Mouse (Mus musculus) liver, embryonic 16.5 days (tissue): Measurements from ENCODE around the gene Eif4g1. TPM values are rescaled to one million over a fixed set of nuclear protein-coding genes. Genes with fewer than 3 reads are reported as not detected.
"Not testable (repeated sequence)": the region's sequence is repeated elsewhere in the genome, so short reads cannot be mapped to it uniquely, and the experiment has no call there.

ENCODE experiments used
- ATAC-seq: fragments of 200-750 bp; cut with Nextera tagmentation; 2 replicates; pipeline ENCODE4 v1.8.0; 2017; ENCODE audit warnings: low read depth, mild to moderate bottlenecking, moderate number of reproducible peaks, moderate library complexity
- H3K27ac ChIP-seq: fragments of 300-500 bp; sonication (generic); 2 replicates; pipeline ENCODE4 v1.5.1; 2014; ENCODE audit warnings: mild to moderate bottlenecking, low read length
- H3K27me3 ChIP-seq: fragments of 300-500 bp; sonication (generic); 2 replicates; pipeline ENCODE4 v1.6.1; 2014; ENCODE audit warnings: low read depth, low read length, mixed read lengths; ENCODE audit not compliant: control insufficient read depth, insufficient read depth
- H3K36me3 ChIP-seq: fragments of 300-500 bp; sonication (generic); 2 replicates; pipeline ENCODE4 v1.6.1; 2014; ENCODE audit warnings: mild to moderate bottlenecking; ENCODE audit not compliant: control insufficient read depth, insufficient read depth
- H3K4me1 ChIP-seq: fragments of 300-500 bp; sonication (generic); 2 replicates; pipeline ENCODE4 v1.6.1; 2014; ENCODE audit warnings: low read depth, low read length, mixed read lengths; ENCODE audit not compliant: control insufficient read depth
- H3K4me2 ChIP-seq: fragments of 300-500 bp; sonication (generic); 2 replicates; pipeline ENCODE4 v1.6.1; 2014; ENCODE audit warnings: low read depth, low read length, mixed read lengths
- H3K4me3 ChIP-seq: fragments of 300-500 bp; sonication (generic); 2 replicates; pipeline ENCODE4 v1.5.1; 2014; ENCODE audit warnings: low read depth, mild to moderate bottlenecking, low read length
- H3K9ac ChIP-seq: fragments of 300-500 bp; sonication (generic); 2 replicates; pipeline ENCODE4 v1.6.1; 2014; ENCODE audit warnings: low read depth, low read length
- H3K9me3 ChIP-seq: fragments of 300-500 bp; sonication (generic); replicated peaks from 2 replicates; pipeline ENCODE4 v1.6.1; 2016; ENCODE audit warnings: low read length; ENCODE audit not compliant: control insufficient read depth
- WGBS: fragments of 180-500 bp; shearing (Covaris S2); extraction: QIAGEN DNeasy Blood & Tissue Kit; methylation state at CpG from one replicate; pipeline ENCODE4 v1.1.7; 2014; ENCODE audit not compliant: insufficient replicate concordance; 5-methylcytosine and 5-hydroxymethylcytosine counted together
- polyA plus RNA-seq: library from polyadenylated mRNA; unstranded; fragments of >200 nt; fragmentation: Nextera tagmentation; extraction: Ambion mirVana; gene quantifications from 2 replicates; pipeline ENCODE4 v1.2.1, GENCODE M21; 2015

Gene Eif4g1
- polyA plus RNA-seq: 80.9 and 89.4 TPM in 2 replicates

DNA sequence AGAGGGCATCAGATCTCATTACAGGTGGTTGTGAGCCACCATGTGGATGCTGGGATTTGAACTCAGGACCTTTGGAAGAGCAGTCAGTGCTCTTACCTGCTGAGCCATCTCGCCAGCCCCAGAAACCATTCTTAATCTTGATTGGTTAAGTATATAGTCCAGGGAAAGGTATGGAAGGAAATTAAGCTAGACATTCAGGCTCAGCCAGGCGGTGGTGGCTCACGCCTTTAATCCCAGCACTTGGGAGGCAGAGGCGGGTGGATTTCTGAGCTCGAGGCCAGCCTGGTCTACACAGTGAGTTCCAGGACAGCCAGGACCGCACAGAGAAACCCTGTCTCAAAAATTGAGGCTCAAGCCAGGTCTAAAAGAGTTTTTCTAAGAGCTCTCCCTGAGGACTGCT is at the start of gene Eif4g1:
TSS of gene Eif4g1 (plus strand) at position 301 of the 400 bp plus-strand sequence.
- not testable (repeated sequence) for H3K27ac ChIP-seq, H3K9me3 ChIP-seq, H3K4me3 ChIP-seq, ATAC-seq, H3K4me1 ChIP-seq, H3K9ac ChIP-seq, H3K27me3 ChIP-seq, H3K36me3 ChIP-seq, H3K4me2 ChIP-seq
- 88% methylated on average over 3 of the region's 6 CpGs for WGBS

GRCm38 (mm10) chr16:20619541-20620398 is 48.3 kb upstream of the Eif4g1 start:
- H3K9ac ChIP-seq: no peak overlapping the region
- H3K4me2 ChIP-seq: peak overlapping the region; percentile 97
- H3K9me3 ChIP-seq: no peaks in the 10 kb centered on the region
- no peak overlapping the region for H3K27ac ChIP-seq
- no peaks in the 10 kb centered on the region for H3K36me3 ChIP-seq
- WGBS: 4% methylated on average over 77 of the region's 83 CpGs
- peak; percentile 7; the same call in 1 of the 2 replicates for ATAC-seq
- H3K27me3 ChIP-seq: peaks cover 67% of the 10 kb centered on the region
- H3K4me1 ChIP-seq: peaks cover 29% of the 10 kb centered on the region
- peak overlapping the region; percentile 45 for H3K4me3 ChIP-seq

DNA sequence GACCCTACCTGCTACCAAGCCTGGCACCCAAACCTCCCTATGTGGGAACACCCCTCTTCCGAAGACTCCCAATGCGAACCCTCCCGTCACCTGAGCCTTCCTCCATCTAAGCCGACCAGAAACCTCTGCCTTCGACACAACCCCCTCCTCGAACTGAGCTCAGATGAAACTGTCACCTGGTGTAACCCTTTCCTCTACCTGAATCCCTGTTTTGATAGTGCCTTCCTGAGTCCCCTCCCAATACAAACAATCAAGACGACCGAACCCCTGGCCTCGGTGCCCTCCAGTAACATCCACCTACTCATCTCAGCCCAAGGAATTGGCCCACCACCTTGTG is 47.7 kb upstream of the Eif4g1 start:
- 0 out of 2 replicates have a peak, but pooled peaks have one; percentile 1 for ATAC-seq
- 1% methylated on average over 9 of the region's 9 CpGs for WGBS
- H3K27me3 ChIP-seq: peaks cover 67% of the 10 kb centered on the region
- no peaks in the 10 kb centered on the region for H3K9me3 ChIP-seq
- H3K4me3 ChIP-seq: peak overlapping the region; percentile 72
- no peak overlapping the region for H3K9ac ChIP-seq
- no peaks in the 10 kb centered on the region for H3K36me3 ChIP-seq
- H3K4me1 ChIP-seq: peaks cover 29% of the 10 kb centered on the region
- peak overlapping the region; percentile 97 for H3K4me2 ChIP-seq
- H3K27ac ChIP-seq: no peak overlapping the region

DNA sequence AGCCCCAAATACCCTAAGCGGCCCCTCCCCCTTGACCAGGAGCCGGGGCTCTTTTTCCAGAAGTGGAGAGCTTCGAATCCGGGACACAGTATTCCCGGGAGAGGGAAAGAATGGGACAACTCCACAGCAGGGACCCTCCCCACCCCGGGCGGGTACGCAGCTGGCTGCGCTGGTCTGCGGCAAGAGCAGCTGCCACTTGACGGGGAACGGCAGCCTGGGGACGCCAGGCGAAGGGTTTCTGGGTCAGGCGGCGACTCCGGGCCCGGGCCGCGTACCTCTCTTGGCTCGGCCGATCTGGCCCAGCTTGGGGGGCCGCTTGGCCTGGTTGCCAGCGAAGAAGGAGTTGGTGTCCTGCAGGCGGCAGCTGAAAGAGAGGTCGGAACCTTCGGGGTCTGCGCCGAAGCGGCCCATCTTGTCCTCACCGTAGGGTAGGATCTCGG is 47.3 kb upstream of the Eif4g1 start:
- H3K27me3 ChIP-seq: peaks cover 67% of the 10 kb centered on the region

GRCm38 (mm10) chr16:20621191-20621990 is 46.7 kb upstream of the Eif4g1 start, which contains the start of gene Camk2n2:
TSS of gene Camk2n2 (minus strand) at chr16:20621287.
- Histone ChIP-seq H3K27ac (no peak within 1 kb of the TSS), H3K27me3 (peaks cover 67% of the 10 kb centered on the region), H3K36me3 (no peaks in the 10 kb centered on the region), H3K9ac (peak within 1 kb of the TSS; percentile 60), H3K4me1 (peaks cover 29% of the 10 kb centered on the region), H3K9me3 (no peaks in the 10 kb centered on the region), H3K4me3 (peak within 1 kb of the TSS; percentile 72), H3K4me2 (peak within 1 kb of the TSS; percentile 97)
- ATAC-seq: peak; percentile 74
- WGBS: under 1% methylated on average over 71 of the region's 92 CpGs

More for the DNA sequence above, 47.3 kb upstream of the Eif4g1 start:
- peak overlapping the region; percentile 72 for H3K4me3 ChIP-seq
- H3K9ac ChIP-seq: peak overlapping the region; percentile 60
- peak overlapping the region; percentile 97 for H3K4me2 ChIP-seq
- H3K27ac ChIP-seq: no peak overlapping the region
- H3K36me3 ChIP-seq: no peaks in the 10 kb centered on the region
- no peaks in the 10 kb centered on the region for H3K9me3 ChIP-seq
- ATAC-seq: no peak; the same call in 1 of the 2 replicates
- H3K4me1 ChIP-seq: peaks cover 29% of the 10 kb centered on the region
- WGBS: under 1% methylated on average over 32 of the region's 32 CpGs

DNA sequence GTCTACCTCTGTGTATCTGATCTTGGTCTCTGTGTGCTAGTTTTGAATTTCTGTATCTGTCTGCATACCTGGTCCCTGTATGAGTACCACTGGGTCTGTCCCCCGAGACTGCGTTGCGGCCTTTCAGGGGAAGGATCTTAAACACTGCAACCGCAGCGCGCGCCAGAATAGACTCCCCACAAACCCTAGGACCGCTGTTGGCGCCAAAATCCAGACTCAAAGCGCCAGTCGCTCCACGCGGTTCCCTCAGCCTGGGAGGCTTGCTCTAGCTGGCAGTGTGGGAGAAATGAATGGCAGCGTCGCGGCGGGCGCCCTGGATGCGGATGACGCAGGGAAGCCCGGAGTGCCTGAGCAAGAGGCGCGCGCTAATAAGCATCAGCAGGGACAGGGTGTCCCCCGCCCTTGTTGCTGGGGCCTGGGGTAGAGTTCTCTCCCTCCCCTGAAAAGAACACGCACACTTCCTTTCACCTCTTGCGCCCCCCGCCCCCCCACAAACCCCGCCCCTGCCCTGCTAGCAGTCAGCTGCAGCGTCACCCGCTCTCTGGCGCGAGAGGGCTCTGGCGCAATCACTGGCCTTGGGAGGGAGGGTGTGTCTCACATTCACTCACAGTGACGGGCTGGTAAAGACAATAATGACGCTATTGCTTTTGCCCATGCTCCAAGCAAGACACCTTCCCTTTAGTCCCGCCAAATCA is 46.0 kb upstream of the Eif4g1 start:
- H3K27me3 ChIP-seq: peaks cover 70% of the 10 kb centered on the region
- peak overlapping the region; percentile 60 for H3K9ac ChIP-seq
- H3K4me3 ChIP-seq: peak overlapping the region; percentile 72
- no peak overlapping the region for H3K27ac ChIP-seq
- H3K4me2 ChIP-seq: peak overlapping the region; percentile 97
- H3K4me1 ChIP-seq: peaks cover 29% of the 10 kb centered on the region
- no peaks in the 10 kb centered on the region for H3K36me3 ChIP-seq
- WGBS: under 1% methylated on average over 37 of the region's 37 CpGs
- ATAC-seq: peak; percentile 58
- H3K9me3 ChIP-seq: no peaks in the 10 kb centered on the region

DNA sequence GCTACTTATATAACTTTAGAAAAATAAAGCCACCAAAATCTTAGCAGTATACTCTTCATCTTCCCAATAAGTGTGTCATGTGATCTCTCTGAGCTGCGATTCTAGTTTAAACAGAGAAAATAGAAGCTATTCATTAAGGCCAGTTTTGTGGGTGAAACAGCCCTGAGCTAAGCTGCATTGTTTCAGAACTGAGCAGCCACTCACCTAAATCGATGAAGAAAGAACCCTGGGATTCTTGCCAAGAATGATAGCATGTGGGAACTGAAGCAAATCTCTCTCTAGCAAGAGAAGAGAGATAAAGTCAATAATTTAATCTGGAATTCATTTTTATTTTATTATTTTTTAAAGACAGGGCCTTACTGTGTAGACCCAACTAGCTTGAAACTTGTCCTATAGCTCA is 44.9 kb upstream of the Eif4g1 start:
- H3K9ac ChIP-seq: no peak overlapping the region
- H3K4me1 ChIP-seq: peaks cover 29% of the 10 kb centered on the region
- H3K27ac ChIP-seq: no peak overlapping the region
- H3K4me3 ChIP-seq: no peak overlapping the region
- H3K36me3 ChIP-seq: no peaks in the 10 kb centered on the region
- no peaks in the 10 kb centered on the region for H3K9me3 ChIP-seq
- no peak for ATAC-seq
- WGBS: 45% methylated on average over 2 of the region's 2 CpGs
- H3K27me3 ChIP-seq: peaks cover 66% of the 10 kb centered on the region
- no peak overlapping the region for H3K4me2 ChIP-seq

- 52% methylated on average over 11 of the region's 11 CpGs for WGBS
- Histone ChIP-seq H3K4me2 (no peak overlapping the region), H3K4me3 (no peak overlapping the region), H3K36me3 (no peaks in the 10 kb centered on the region), H3K27me3 (peaks cover 41% of the 10 kb centered on the region), H3K9me3 (no peaks in the 10 kb centered on the region), H3K4me1 (peaks cover 4% of the 10 kb centered on the region), H3K27ac (no peak overlapping the region), H3K9ac (no peak overlapping the region)
- ATAC-seq: no peak
Observed at GRCm38 (mm10) chr16:20628871-20629391, 39.2 kb upstream of the Eif4g1 start.
